Mouse (Mus musculus): ENCODE results near the gene Mical3.

DNA sequence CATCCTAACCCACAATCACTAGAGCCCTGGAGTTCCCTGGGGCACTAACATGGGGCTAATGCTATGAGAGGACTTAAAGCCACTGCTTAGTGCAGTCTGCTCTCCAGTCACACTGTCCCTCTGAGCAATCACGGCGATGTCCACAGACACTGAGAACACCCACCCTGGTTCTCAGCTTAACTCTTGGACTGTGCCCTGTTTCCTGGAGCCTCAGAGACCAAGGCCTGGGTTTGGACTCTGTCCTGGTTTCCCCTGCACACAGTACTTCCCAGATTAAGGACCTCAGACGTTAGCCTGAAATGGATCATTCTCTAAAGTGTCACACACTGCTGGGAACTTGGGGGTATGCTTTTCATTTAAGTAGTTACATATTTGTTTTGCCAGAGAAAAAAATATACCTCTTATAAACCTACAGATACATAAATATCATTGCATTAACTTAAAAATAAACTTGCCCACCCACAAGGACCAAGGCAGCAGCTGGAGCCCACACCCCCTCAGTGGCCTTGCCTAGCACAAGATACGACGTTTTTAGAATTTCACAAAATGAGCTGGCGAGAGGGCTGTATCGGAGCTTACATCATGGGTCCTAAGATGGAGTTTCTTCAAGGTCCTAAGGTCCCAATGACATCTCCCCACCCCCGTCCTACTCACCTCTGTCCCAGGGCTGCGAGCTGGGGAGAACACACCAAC lies 170.3 kb downstream of the Mical3 start:
- no peak for TF ChIP-seq MAX (IDR thresholded peaks at IDR 0.05)
- TF ChIP-seq CTCF (IDR thresholded peaks at IDR 0.05; ENCODE audit: control insufficient read depth, insufficient read depth, insufficient read length) = no peak
- TF ChIP-seq CEBPB (IDR thresholded peaks at IDR 0.05; ENCODE audit: low read depth) = no peak

Data from C2C12 (cell line).